Mouse (Mus musculus) brain, embryonic 14.5 days (tissue): Measurements from ENCODE around the gene Cd83.

Experiments
- CTCF ChIP-seq: fragments of 200-500 bp; IDR thresholded peaks from 2 replicates; pipeline ENCODE4 v1.5.1; 2012; ENCODE audit warnings: inconsistent platforms, mild to moderate bottlenecking, moderate library complexity, borderline replicate concordance; ENCODE audit not compliant: insufficient read depth, insufficient read length; ENCODE audit errors: extremely low read depth
- POLR2A ChIP-seq: fragments of 200-500 bp; IDR thresholded peaks from 2 replicates; pipeline ENCODE4 v1.6.1; 2012; ENCODE audit warnings: mild to moderate bottlenecking, inconsistent platforms, borderline replicate concordance; ENCODE audit not compliant: poor library complexity, insufficient read depth, insufficient read length, severe bottlenecking; ENCODE audit errors: extremely low read depth

GRCm38 (mm10) chr13:43810621-43811020 is 26.0 kb downstream of the Cd83 start:
- no peak for TF ChIP-seq CTCF
- TF ChIP-seq POLR2A, result no peak
